Mouse (Mus musculus) heart, adult 10 weeks (tissue): Measurements from ENCODE around the gene Srm. TPM values are rescaled to one million over a fixed set of nuclear protein-coding genes. Genes with fewer than 3 reads are reported as not detected.

Experiments
- polyA plus RNA-seq: library from polyadenylated mRNA; stranded (reverse); fragments of 350-450 nt; fragmentation: Illumina TruSeq; extraction: RNeasy Lipid Tissue Mini Kit (QIAGEN cat#74804); gene quantifications from one replicate; pipeline ENCODE4 v1.2.3, GENCODE M21; 2014; ENCODE audit warnings: low read depth, low replicate concordance

Srm gene
- 17.9 TPM for polyA plus RNA-seq

GRCm38 (mm10) chr4:148591171-148591630, at the start of gene Srm:
Srm (plus strand) TSS chr4:148591503.

GRCm38 (mm10) chr4:148558297-148559000, 32.9 kb upstream of the Srm start, which contains the start of gene Exosc10:
Exosc10 (plus strand) TSS chr4:148558429.

GRCm38 (mm10) chr4:148602357-148603120, 11.2 kb downstream of the Srm start, which contains the start of gene Masp2:
Masp2 (plus strand) TSS chr4:148602554.

GRCm38 (mm10) chr4:148626623-148627185, 35.4 kb downstream of the Srm start, which contains the start of gene Tardbp:
Tardbp (minus strand) TSS chr4:148627019.

GRCm38 (mm10) chr4:148643291-148644156, 52.2 kb downstream of the Srm start, which contains the start of gene Gm572:
Gm572 (plus strand) TSS chr4:148643317.

Other genes with a start within 250 kb of the Srm start
- 16.0 TPM for gene Ubiad1, start 146.7 kb upstream of the Srm start, polyA plus RNA-seq
- 20.2 TPM for gene Mtor, start 142.9 kb upstream of the Srm start, polyA plus RNA-seq
- gene Angptl7, start 91.0 kb upstream of the Srm start, polyA plus RNA-seq = 2.8 TPM
- gene Exosc10, start 33.1 kb upstream of the Srm start, polyA plus RNA-seq = 44.6 TPM
- gene Masp2, start 11.1 kb downstream of the Srm start, polyA plus RNA-seq = 0.42 TPM
- 178 TPM for gene Tardbp, start 35.5 kb downstream of the Srm start, polyA plus RNA-seq
- 3.6 TPM for gene Gm572, start 51.8 kb downstream of the Srm start, polyA plus RNA-seq
- 17.8 TPM for gene Casz1, start 212.9 kb downstream of the Srm start, polyA plus RNA-seq